Mouse (Mus musculus): ENCODE results near the gene Ube2d1.

The Ube2d1 gene

DNA sequence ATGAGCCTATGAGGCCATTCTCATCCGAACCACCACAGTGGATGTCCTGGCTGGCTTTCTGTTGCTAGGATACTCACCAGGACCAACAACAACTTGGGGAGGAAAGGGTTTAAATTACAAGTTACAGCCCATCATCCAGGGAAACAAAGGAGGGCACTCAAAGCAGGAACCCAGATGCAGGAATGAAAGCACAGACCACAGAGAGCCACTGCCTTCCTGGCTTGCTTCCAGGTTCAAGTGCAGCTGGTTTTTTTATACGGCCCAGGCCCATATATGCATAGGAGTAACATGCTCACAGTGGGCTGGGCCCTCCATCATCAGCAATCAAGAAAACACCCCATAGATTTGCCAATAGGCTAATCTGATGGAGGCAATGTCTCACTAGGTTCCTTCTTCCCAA lies 62.4 kb downstream of the Ube2d1 start:
- DNase-seq (ENCODE audit: low read depth): no peak

DNA sequence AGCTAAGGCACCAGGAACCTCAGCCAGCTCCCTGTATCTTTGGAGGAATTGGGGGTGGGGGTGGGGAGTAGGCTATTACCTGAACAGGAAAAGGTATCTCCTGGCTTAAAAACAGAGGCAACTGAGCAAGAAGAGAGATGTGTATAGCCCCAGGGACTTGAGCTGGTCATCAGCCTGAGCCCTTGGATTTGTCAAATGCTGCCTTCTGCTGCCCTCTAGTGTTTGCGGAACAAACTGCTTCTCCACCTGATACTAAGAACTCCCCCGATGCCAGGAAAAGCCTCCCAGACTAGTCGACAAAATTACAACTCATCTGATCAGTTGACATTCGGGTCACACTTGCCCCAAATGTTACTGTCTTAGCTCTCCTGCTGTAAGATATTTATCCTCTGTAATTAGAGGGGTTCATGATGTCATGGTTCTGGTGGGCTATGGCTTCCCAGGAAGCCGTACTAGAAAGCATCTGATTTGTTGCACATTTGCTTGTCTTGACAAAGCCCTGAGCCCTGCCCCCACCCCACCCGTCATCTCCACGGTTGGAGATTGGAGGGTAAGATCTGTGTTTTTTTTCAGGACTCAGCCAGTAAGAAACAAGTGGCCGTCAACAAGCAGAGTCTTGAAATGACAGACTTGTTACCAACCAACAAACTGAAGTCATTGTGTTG lies 66.7 kb downstream of the Ube2d1 start:
- DNase-seq (ENCODE audit: low read depth): peak; percentile 38

DNA sequence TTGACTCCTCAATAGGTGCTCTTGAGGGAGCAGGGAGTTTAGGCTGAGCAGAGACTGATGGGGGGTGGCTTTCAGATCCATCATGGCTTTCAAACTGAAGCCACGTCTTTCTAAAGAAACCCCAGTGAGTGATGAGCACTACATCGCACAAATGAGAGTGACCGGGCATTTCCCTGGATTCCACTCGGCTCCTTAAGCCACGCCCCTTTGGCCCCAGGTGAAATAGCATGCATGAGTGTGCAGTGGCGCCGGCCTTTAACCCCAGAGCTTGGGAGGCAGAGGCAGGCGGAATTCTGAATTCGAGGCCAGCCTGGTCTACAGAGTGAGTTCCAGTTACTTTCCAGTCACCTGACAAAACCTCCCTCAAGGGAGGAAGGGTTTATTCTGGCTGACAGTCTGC lies 69.1 kb downstream of the Ube2d1 start:
- no peak for DNase-seq (ENCODE audit: low read depth)

All from c-Kit-positive CD71-positive TER-119-negative erythroid progenitor cells, embryonic 14.5 days (primary cell).